In genomic region chr7:64872743-64873241, GRCm38 (mm10) we compare ENCODE assay signal across 7 mouse cellular contexts. TPM values are rescaled to one million over a fixed set of nuclear protein-coding genes. Genes with fewer than 3 reads are reported as not detected.
DNase-seq lines count a peak whose midpoint lies in the region; ATAC-seq lines count a peak whose summit lies in the region.

Gene Nsmce3 (minus strand): TSS chr7:64872997.

- intact Hi-C loops in left cerebral cortex, postnatal 36 days (cut with DNase I) = no loop called here

- H3K9me3 ChIP-seq in intestine, embryonic 16.5 days (ENCODE audit: control insufficient read depth, low read length) = no peaks in the 10 kb centered on the region
- H3K9me3 ChIP-seq in midbrain, embryonic 11.5 days (ENCODE audit: control insufficient read depth, low read length) = no peaks in the 10 kb centered on the region

- peak within 1 kb of the TSS; percentile 96 for H3K9ac ChIP-seq in intestine, embryonic 16.5 days (ENCODE audit: low read depth, low read length)
- H3K9ac ChIP-seq in midbrain, embryonic 11.5 days (ENCODE audit: low read length) = peak within 1 kb of the TSS; percentile 92

- H3K27me3 ChIP-seq in intestine, embryonic 16.5 days (replicated peaks; ENCODE audit: control insufficient read depth, insufficient read depth, low read length) = no peaks in the 10 kb centered on the region
- no peaks in the 10 kb centered on the region for H3K27me3 ChIP-seq in midbrain, embryonic 11.5 days (ENCODE audit: control insufficient read depth, insufficient read depth, low read length)

- H3K4me3 ChIP-seq in intestine, embryonic 16.5 days (ENCODE audit: low read length) = peak within 1 kb of the TSS; percentile 85
- peak within 1 kb of the TSS; percentile 94 for H3K4me3 ChIP-seq in midbrain, embryonic 11.5 days (ENCODE audit: low read depth, low read length)

- peak within 1 kb of the TSS; percentile 98 for H3K27ac ChIP-seq in intestine, embryonic 16.5 days (ENCODE audit: low read length)
- H3K27ac ChIP-seq in midbrain, embryonic 11.5 days (ENCODE audit: low read depth, low read length) = peak within 1 kb of the TSS; percentile 90

- H3K36me3 ChIP-seq in intestine, embryonic 16.5 days (ENCODE audit: control insufficient read depth, insufficient read depth, low read length) = 0 out of 2 replicates have a peak, but pooled peaks cover 3% of the 10 kb centered on the region
- no peaks in the 10 kb centered on the region for H3K36me3 ChIP-seq in midbrain, embryonic 11.5 days (ENCODE audit: control insufficient read depth, insufficient read depth, low read length)

- WGBS in intestine, embryonic 16.5 days = under 1% methylated on average over 56 of the region's 57 CpGs
- under 1% methylated on average over 57 of the region's 57 CpGs for WGBS in midbrain, embryonic 11.5 days

- ATAC-seq in intestine, embryonic 16.5 days = peak; percentile 98
- peak; percentile 97 for ATAC-seq in midbrain, embryonic 11.5 days (ENCODE audit: low FRiP score)

- H3K4me1 ChIP-seq in intestine, embryonic 16.5 days (ENCODE audit: control insufficient read depth, insufficient read depth, low read length) = peaks cover 14% of the 10 kb centered on the region
- H3K4me1 ChIP-seq in midbrain, embryonic 11.5 days (ENCODE audit: control insufficient read depth, insufficient read depth, low read length) = peaks cover 7% of the 10 kb centered on the region

- H3K4me2 ChIP-seq in intestine, embryonic 16.5 days (ENCODE audit: low read depth, low read length) = peak within 1 kb of the TSS; percentile 80
- peak within 1 kb of the TSS; percentile 59 for H3K4me2 ChIP-seq in midbrain, embryonic 11.5 days

- peak; percentile 93 for DNase-seq in adrenal gland, adult 8-10 months
- peak; percentile 95 for DNase-seq in embryo, embryonic 9.5 days (ENCODE audit: extremely low spot score)
- peak; percentile 95 to 96 for DNase-seq in gastrocnemius, postnatal 4 days (ENCODE audit: low spot score in 2 of 2)
- DNase-seq in left cerebral cortex, postnatal 36 days (ENCODE audit: low spot score in 2 of 2) = peak; percentile 96 to 97
- DNase-seq in midbrain, embryonic 11.5 days (ENCODE audit: low spot score, missing footprints) = peak; percentile 100
- DNase-seq in skeletal muscle tissue, adult 2 months (ENCODE audit: low read depth, low spot score) = peak; percentile 94

RNA-seq across cellular contexts. Expression of gene Nsmce3, which starts in this region (rescaled TPM):
- total RNA-seq in adrenal gland, adult 8-10 months (2022) = 10 to 100 TPM in 2 of 4 experiments, 1 to 10 TPM in 2; 8.7 to 12.0 (median 9.9) TPM
- total RNA-seq in gastrocnemius, postnatal 4 days (2021) = 1 to 10 TPM; 5.5 to 5.8 TPM
- 10.0 and 10.4 TPM in 2 replicates for polyA plus RNA-seq in intestine, embryonic 16.5 days (2015; fragmentation: Nextera tagmentation; extraction: Ambion mirVana)
- total RNA-seq in left cerebral cortex, postnatal 36 days (2021) = 10 to 100 TPM; 11.8 to 13.5 TPM
- 13.1 and 13.3 TPM in 2 replicates for polyA plus RNA-seq in midbrain, embryonic 11.5 days (2014; fragmentation: Nextera tagmentation; extraction: Ambion mirVana)

Comparison
In these comparisons a context has a peak if more than half of its experiments do, and no peak if none do; other contexts are left out.
1. Peak in every context shown above with its lines: DNase-seq, ATAC-seq, H3K4me3 ChIP-seq and H3K27ac ChIP-seq.